Mouse (Mus musculus): ENCODE measurements at regions not wholly inside any gene's neighbourhood (a gene's known extent, or its start where the extent isn't known, plus 50 kb on each side); places are given as distances from the start of the nearest gene placed in this dataset.

DNA sequence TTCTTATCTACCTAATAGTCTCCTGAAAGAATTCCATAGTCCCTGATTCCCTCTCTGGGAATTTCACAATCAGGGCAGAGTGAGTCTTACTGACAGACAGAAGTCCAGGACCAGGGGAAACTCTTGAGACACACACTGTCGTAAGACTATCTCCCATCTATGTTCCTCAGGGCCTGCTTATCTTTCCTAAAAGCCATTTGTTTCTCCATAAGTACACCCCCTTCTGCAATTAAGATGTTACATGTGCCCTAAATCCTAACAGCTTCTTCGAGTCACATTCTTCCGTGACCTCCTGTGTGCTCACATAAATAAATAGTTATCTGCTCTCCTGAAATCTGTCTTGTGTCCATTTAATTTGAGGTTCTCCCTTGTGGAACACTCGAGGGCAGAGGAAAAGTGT, 205.8 kb upstream of the Jarid2 start:
- no peak overlapping the region for H3K27ac ChIP-seq (ENCODE audit: low read depth, low read length)
- no peaks in the 10 kb centered on the region for H3K4me1 ChIP-seq (ENCODE audit: control insufficient read depth, insufficient read depth, low read length)
- no peaks in the 10 kb centered on the region for H3K9me3 ChIP-seq (replicated peaks; ENCODE audit: control insufficient read depth, low read length)
- no peak overlapping the region for H3K9ac ChIP-seq (ENCODE audit: low read depth, low read length)
- ATAC-seq (replicated peaks; ENCODE audit: insufficient number of reproducible peaks, low FRiP score, low TSS enrichment) = no peak
- WGBS (ENCODE audit: insufficient replicate concordance) = 50% methylated on average over 4 of the region's 4 CpGs
- H3K36me3 ChIP-seq (ENCODE audit: control insufficient read depth, insufficient read depth, low read length) = no peaks in the 10 kb centered on the region
- no peaks in the 10 kb centered on the region for H3K27me3 ChIP-seq (ENCODE audit: control insufficient read depth, insufficient read depth, low read length)
- H3K4me2 ChIP-seq = no peak overlapping the region
- no peak overlapping the region for H3K4me3 ChIP-seq (ENCODE audit: low read depth, low read length)

DNA sequence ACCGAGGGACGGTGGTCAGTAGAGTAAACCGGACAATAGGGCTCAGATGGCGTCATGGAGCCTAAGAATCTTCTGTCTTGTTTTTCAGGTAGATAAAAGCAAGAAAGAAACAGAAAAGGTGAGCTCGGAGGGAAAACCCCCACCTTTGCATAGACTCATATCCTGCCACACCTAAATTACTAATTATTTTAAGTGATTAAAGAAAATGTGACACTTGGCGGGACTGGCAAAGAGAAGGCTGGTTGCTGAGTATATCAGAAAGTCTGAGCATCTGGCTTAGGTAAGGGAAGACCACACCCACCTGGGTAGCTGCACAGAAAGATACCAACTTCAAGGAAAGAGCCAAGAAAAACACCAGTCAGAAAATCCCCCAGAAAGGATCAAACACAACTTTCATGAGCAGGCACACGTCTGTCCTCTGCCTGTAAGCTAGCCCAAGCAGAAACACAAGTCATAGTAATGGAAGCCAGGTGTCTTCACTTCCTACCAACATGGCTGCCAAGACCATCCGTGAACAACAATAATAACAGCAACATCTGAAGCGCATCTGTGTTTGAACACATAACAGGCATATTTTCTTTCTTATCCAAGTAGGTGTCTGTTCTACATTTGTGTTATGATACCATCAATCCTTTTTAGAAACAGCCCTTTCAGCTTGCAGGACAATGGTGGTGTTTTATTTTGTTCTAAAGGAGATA, 198.3 kb upstream of the Jarid2 start:
- Histone ChIP-seq H3K27ac (ENCODE audit: low read depth, low read length) (no peak overlapping the region), H3K9ac (ENCODE audit: low read depth, low read length) (no peak overlapping the region), H3K4me3 (ENCODE audit: low read depth, low read length) (no peak overlapping the region), H3K9me3 (replicated peaks; ENCODE audit: control insufficient read depth, low read length) (no peaks in the 10 kb centered on the region), H3K4me2 (no peak overlapping the region), H3K36me3 (ENCODE audit: control insufficient read depth, insufficient read depth, low read length) (no peaks in the 10 kb centered on the region), H3K4me1 (ENCODE audit: control insufficient read depth, insufficient read depth, low read length) (no peaks in the 10 kb centered on the region), H3K27me3 (ENCODE audit: control insufficient read depth, insufficient read depth, low read length) (no peaks in the 10 kb centered on the region)
- ATAC-seq (replicated peaks; ENCODE audit: insufficient number of reproducible peaks, low FRiP score, low TSS enrichment) = no peak
- 85% methylated on average over 9 of the region's 9 CpGs for WGBS (ENCODE audit: insufficient replicate concordance)

DNA sequence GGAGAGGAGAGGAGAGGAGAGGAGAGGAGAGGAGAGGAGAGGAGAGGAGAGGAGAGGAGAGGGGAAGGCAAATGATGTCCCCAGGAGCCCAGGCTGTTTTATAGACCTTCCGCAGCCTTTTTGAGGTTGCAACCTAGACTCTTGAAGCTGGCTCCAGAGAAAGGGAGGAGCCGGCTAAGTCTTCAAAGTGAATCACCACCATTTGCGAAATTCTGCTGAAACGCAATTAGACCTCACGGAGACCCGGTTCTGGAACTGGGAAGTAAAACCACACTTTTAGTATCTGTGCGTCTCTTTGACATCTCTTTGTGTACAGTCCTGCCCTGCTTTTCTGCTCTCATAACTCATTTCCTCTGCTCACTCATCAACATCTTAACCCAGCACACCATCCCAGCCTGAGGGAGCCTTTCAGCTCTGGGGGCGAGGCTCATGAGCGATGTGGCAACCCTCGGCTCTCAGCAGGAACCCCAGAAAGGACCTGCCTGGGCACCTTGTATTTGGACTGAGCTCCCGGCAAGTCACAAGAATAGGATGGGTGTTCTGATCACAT, 196.6 kb upstream of the Jarid2 start:
- H3K36me3 ChIP-seq (ENCODE audit: control insufficient read depth, insufficient read depth, low read length) = no peaks in the 10 kb centered on the region
- WGBS (ENCODE audit: insufficient replicate concordance) = 81% methylated on average over 11 of the region's 11 CpGs
- H3K9me3 ChIP-seq (replicated peaks; ENCODE audit: control insufficient read depth, low read length) = no peaks in the 10 kb centered on the region
- H3K27me3 ChIP-seq (ENCODE audit: control insufficient read depth, insufficient read depth, low read length) = no peaks in the 10 kb centered on the region
- ATAC-seq (replicated peaks; ENCODE audit: insufficient number of reproducible peaks, low FRiP score, low TSS enrichment) = no peak
- no peak overlapping the region for H3K4me2 ChIP-seq
- no peak overlapping the region for H3K4me3 ChIP-seq (ENCODE audit: low read depth, low read length)
- no peak overlapping the region for H3K9ac ChIP-seq (ENCODE audit: low read depth, low read length)
- H3K27ac ChIP-seq (ENCODE audit: low read depth, low read length) = no peak overlapping the region
- H3K4me1 ChIP-seq (ENCODE audit: control insufficient read depth, insufficient read depth, low read length) = no peaks in the 10 kb centered on the region

DNA sequence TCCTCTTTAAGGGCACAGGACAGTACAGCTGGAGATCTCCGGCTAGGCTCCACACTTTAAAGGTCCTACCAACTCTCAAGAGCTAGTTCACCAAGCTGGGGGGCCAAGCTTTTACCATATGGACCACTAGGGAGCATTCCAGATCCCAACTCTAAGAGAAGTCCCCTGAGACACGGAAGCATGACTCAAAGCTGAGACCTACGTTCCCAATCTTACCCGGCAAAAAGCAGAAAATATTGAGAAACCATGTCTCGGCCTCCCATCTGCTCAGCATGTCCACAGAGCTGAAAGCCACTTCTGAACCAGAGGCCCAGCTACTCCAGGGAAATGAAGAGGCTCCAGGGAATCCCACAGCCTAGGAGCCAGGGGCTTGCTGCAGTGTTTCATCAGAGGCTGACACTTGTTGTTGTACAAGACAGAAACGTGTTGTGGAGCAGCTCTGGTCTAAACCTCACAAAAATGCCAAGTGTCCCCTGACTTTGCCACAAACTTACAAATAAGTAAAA, 194.6 kb upstream of the Jarid2 start:
- no peaks in the 10 kb centered on the region for H3K4me1 ChIP-seq (ENCODE audit: control insufficient read depth, insufficient read depth, low read length)
- no peak overlapping the region for H3K4me3 ChIP-seq (ENCODE audit: low read depth, low read length)
- H3K36me3 ChIP-seq (ENCODE audit: control insufficient read depth, insufficient read depth, low read length) = no peaks in the 10 kb centered on the region
- 82% methylated on average over 6 of the region's 6 CpGs for WGBS (ENCODE audit: insufficient replicate concordance)
- no peak overlapping the region for H3K27ac ChIP-seq (ENCODE audit: low read depth, low read length)
- no peaks in the 10 kb centered on the region for H3K27me3 ChIP-seq (ENCODE audit: control insufficient read depth, insufficient read depth, low read length)
- H3K4me2 ChIP-seq = no peak overlapping the region
- no peak for ATAC-seq (replicated peaks; ENCODE audit: insufficient number of reproducible peaks, low FRiP score, low TSS enrichment)
- H3K9me3 ChIP-seq (replicated peaks; ENCODE audit: control insufficient read depth, low read length) = no peaks in the 10 kb centered on the region
- H3K9ac ChIP-seq (ENCODE audit: low read depth, low read length) = no peak overlapping the region

DNA sequence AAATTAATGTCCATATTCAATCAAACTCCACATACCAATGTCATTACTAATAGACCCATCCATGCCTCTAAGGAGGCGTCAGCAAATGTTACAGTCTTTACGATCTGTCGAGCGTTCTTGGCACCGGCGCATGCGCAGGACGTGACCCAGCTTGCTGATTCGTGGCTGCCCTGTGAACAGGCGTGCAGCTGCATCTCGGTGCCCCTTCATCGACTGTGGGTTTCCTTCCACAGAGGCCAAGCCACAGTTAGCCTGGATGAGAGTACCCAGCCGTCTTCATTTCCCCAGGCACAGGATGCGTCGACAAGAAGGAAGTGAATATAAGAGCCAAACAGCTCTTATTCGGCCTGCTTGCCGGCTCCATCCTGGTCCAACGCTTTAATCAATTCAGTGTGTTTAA, 193.8 kb upstream of the Jarid2 start:
- H3K9ac ChIP-seq (ENCODE audit: low read depth, low read length) = no peak overlapping the region
- no peaks in the 10 kb centered on the region for H3K9me3 ChIP-seq (replicated peaks; ENCODE audit: control insufficient read depth, low read length)
- 82% methylated on average over 18 of the region's 18 CpGs for WGBS (ENCODE audit: insufficient replicate concordance)
- H3K4me2 ChIP-seq = no peak overlapping the region
- no peaks in the 10 kb centered on the region for H3K4me1 ChIP-seq (ENCODE audit: control insufficient read depth, insufficient read depth, low read length)
- H3K36me3 ChIP-seq (ENCODE audit: control insufficient read depth, insufficient read depth, low read length) = no peaks in the 10 kb centered on the region
- H3K4me3 ChIP-seq (ENCODE audit: low read depth, low read length) = no peak overlapping the region
- ATAC-seq (replicated peaks; ENCODE audit: insufficient number of reproducible peaks, low FRiP score, low TSS enrichment) = no peak
- H3K27ac ChIP-seq (ENCODE audit: low read depth, low read length) = no peak overlapping the region
- no peaks in the 10 kb centered on the region for H3K27me3 ChIP-seq (ENCODE audit: control insufficient read depth, insufficient read depth, low read length)

DNA sequence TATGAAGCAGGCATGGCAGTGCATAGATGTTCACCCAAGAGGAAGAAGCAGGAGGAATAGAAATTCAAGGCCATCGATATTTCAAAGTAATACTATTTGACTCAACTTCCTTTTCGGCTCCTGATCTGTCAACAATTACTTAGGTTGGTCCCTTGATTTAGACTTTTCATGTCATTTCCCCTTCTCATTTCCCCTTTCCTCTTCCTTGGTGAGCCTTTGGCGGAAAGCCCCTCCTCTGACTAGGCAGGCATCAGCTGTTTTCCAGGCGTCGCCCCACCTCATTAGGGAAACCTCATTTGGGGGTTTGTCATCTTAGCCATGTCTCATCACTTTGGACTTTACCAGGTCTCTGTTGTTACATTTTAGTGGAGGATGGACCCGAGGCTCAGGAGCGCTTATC, 191.0 kb upstream of the Jarid2 start:
- no peaks in the 10 kb centered on the region for H3K36me3 ChIP-seq (ENCODE audit: control insufficient read depth, insufficient read depth, low read length)
- no peaks in the 10 kb centered on the region for H3K9me3 ChIP-seq (replicated peaks; ENCODE audit: control insufficient read depth, low read length)
- H3K9ac ChIP-seq (ENCODE audit: low read depth, low read length) = no peak overlapping the region
- H3K27me3 ChIP-seq (ENCODE audit: control insufficient read depth, insufficient read depth, low read length) = no peaks in the 10 kb centered on the region
- no peak overlapping the region for H3K4me2 ChIP-seq
- no peak for ATAC-seq (replicated peaks; ENCODE audit: insufficient number of reproducible peaks, low FRiP score, low TSS enrichment)
- no peaks in the 10 kb centered on the region for H3K4me1 ChIP-seq (ENCODE audit: control insufficient read depth, insufficient read depth, low read length)
- H3K4me3 ChIP-seq (ENCODE audit: low read depth, low read length) = no peak overlapping the region
- 80% methylated on average over 7 of the region's 7 CpGs for WGBS (ENCODE audit: insufficient replicate concordance)
- no peak overlapping the region for H3K27ac ChIP-seq (ENCODE audit: low read depth, low read length)

DNA sequence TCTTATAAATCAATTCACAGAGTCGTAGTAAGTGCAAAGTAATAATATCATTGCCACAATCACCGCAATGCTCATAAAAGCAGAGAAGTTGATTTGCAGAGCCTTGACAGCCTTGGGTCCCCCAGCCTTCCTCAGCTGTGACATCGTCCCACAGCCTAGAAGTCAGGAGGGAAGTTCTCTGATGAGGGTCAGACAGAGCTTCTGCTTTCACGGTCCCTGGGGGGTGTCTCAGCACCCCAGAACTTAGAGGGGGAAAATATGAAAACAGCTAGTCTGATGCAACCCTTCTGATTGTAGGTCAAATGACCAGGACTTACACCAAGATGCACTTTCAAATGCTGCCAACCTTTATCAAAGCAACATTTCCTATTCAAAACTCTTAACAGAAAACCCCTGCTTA, 188.9 kb upstream of the Jarid2 start:
- no peaks in the 10 kb centered on the region for H3K27me3 ChIP-seq (ENCODE audit: control insufficient read depth, insufficient read depth, low read length)
- H3K27ac ChIP-seq (ENCODE audit: low read depth, low read length) = no peak overlapping the region
- ATAC-seq (replicated peaks; ENCODE audit: insufficient number of reproducible peaks, low FRiP score, low TSS enrichment) = no peak
- H3K4me2 ChIP-seq = no peak overlapping the region
- H3K4me1 ChIP-seq (ENCODE audit: control insufficient read depth, insufficient read depth, low read length) = peaks cover 8% of the 10 kb centered on the region
- H3K4me3 ChIP-seq (ENCODE audit: low read depth, low read length) = no peak overlapping the region
- no peaks in the 10 kb centered on the region for H3K36me3 ChIP-seq (ENCODE audit: control insufficient read depth, insufficient read depth, low read length)
- no peak overlapping the region for H3K9ac ChIP-seq (ENCODE audit: low read depth, low read length)
- 86% methylated on average over 4 of the region's 4 CpGs for WGBS (ENCODE audit: insufficient replicate concordance)
- no peaks in the 10 kb centered on the region for H3K9me3 ChIP-seq (replicated peaks; ENCODE audit: control insufficient read depth, low read length)

DNA sequence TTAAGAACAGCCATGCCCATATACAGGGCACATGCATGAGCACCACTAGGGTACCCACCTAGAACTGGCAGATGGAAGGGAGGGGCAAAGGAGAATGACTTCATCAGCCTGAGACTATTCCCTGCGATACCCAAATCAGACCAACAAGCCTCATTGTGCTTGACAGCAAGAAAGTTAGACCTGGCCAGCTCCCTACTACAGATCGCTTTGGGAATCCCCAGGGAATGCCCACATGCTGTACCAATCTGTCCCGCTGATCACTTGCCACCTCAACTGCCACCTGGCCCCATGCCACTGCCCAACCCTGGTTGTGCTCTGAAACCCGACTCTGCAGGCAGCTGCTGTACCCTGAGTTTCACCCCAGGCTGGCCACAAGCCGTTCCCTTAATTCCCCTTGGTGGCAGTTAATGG, 188.0 kb upstream of the Jarid2 start:
- ATAC-seq (replicated peaks; ENCODE audit: insufficient number of reproducible peaks, low FRiP score, low TSS enrichment) = no peak
- no peak overlapping the region for H3K4me2 ChIP-seq

DNA sequence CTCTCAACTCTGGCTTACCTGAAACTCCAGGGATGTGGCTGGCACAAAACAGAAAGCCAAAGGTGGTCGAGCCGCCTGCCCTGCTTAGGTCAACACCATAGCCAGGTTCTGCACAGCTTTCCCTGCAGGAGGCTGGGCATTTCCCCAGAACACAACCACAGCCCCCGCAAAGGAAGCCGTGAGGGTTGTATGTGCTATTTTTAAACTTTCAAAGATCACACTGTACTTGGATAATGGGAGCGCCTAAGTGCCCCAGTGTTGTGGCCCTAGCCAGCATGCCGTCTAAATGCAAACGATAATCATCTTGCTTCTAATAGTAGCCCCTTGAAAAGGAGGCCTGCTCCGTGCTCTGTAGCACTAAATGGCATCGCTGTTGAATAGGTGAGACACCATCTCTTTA, 184.5 kb upstream of the Jarid2 start:
- peak overlapping the region; percentile 35; the same call in 1 of the 2 replicates for H3K27ac ChIP-seq (ENCODE audit: low read depth, low read length)
- 48% methylated on average over 9 of the region's 9 CpGs for WGBS (ENCODE audit: insufficient replicate concordance)
- ATAC-seq (replicated peaks; ENCODE audit: insufficient number of reproducible peaks, low FRiP score, low TSS enrichment) = no peak

More for the DNA sequence above, 188.0 kb upstream of the Jarid2 start:
- peaks cover 8% of the 10 kb centered on the region for H3K4me1 ChIP-seq (ENCODE audit: control insufficient read depth, insufficient read depth, low read length)
- H3K9me3 ChIP-seq (replicated peaks; ENCODE audit: control insufficient read depth, low read length) = no peaks in the 10 kb centered on the region
- 75% methylated on average over 5 of the region's 5 CpGs for WGBS (ENCODE audit: insufficient replicate concordance)
- H3K4me3 ChIP-seq (ENCODE audit: low read depth, low read length) = no peak overlapping the region
- H3K36me3 ChIP-seq (ENCODE audit: control insufficient read depth, insufficient read depth, low read length) = no peaks in the 10 kb centered on the region
- H3K27ac ChIP-seq (ENCODE audit: low read depth, low read length) = no peak overlapping the region
- no peaks in the 10 kb centered on the region for H3K27me3 ChIP-seq (ENCODE audit: control insufficient read depth, insufficient read depth, low read length)
- H3K9ac ChIP-seq (ENCODE audit: low read depth, low read length) = no peak overlapping the region

More for the DNA sequence above, 184.5 kb upstream of the Jarid2 start:
- Histone ChIP-seq H3K9ac (ENCODE audit: low read depth, low read length) (no peak overlapping the region), H3K36me3 (ENCODE audit: control insufficient read depth, insufficient read depth, low read length) (no peaks in the 10 kb centered on the region), H3K27me3 (ENCODE audit: control insufficient read depth, insufficient read depth, low read length) (no peaks in the 10 kb centered on the region), H3K4me2 (peak overlapping the region; percentile 4; the same call in 1 of the 2 replicates), H3K9me3 (replicated peaks; ENCODE audit: control insufficient read depth, low read length) (no peaks in the 10 kb centered on the region), H3K4me1 (ENCODE audit: control insufficient read depth, insufficient read depth, low read length) (peaks cover 8% of the 10 kb centered on the region), H3K4me3 (ENCODE audit: low read depth, low read length) (no peak overlapping the region)
